Mouse (Mus musculus): ENCODE results near the gene Gm10801.
"Not testable (repeated sequence)": the region's sequence is repeated elsewhere in the genome, so short reads cannot be mapped to it uniquely, and the experiment has no call there.

The Gm10801 gene

GRCm38 (mm10) chr2:98661937-98662336 is at the start of gene Gm10801:
TSS of gene Gm10801 (plus strand) at chr2:98662237.
- not testable (repeated sequence) for ATAC-seq (ENCODE audit: insufficient number of reproducible peaks, low FRiP score, low TSS enrichment)

GRCm38 (mm10) chr2:98667201-98667600 is 5.2 kb downstream of the Gm10801 start, which contains the start of gene Gm10800:
TSS of gene Gm10800 (minus strand) at chr2:98667301.
- not testable (repeated sequence) for ATAC-seq (ENCODE audit: insufficient number of reproducible peaks, low FRiP score, low TSS enrichment)

GRCm38 (mm10) chr2:98697533-98697932 is 35.5 kb downstream of the Gm10801 start:
- no peak; the same call in 1 of the 2 replicates for ATAC-seq (ENCODE audit: insufficient number of reproducible peaks, low FRiP score, low TSS enrichment)
